Mouse (Mus musculus) cerebellum, adult 2 months (tissue): ENCODE data around the gene Arhgap45. TPM values are rescaled to one million over a fixed set of nuclear protein-coding genes. Genes with fewer than 3 reads are reported as not detected.

ENCODE experiments used
- DNase-seq, 2 experiments: peaks; one replicate each; pipeline ENCODE4 v3.0.0; 2021
- H3K27ac ChIP-seq: fragments of 200-500 bp; 2 replicates; pipeline ENCODE4 v1.5.1; 2012; ENCODE audit warnings: low read length, control low read depth, inconsistent platforms; ENCODE audit not compliant: insufficient read depth
- H3K27me3 ChIP-seq: fragments of 200-500 bp; 2 replicates; pipeline ENCODE4 v1.6.1; 2012; ENCODE audit warnings: inconsistent platforms, mild to moderate bottlenecking, low read length, moderate library complexity; ENCODE audit not compliant: control insufficient read depth, insufficient read depth
- H3K4me1 ChIP-seq: fragments of 200-500 bp; 2 replicates; pipeline ENCODE4 v1.6.1; 2011; ENCODE audit warnings: low read length; ENCODE audit not compliant: control insufficient read depth, insufficient read depth
- H3K4me3 ChIP-seq: fragments of 200-500 bp; replicated peaks from 2 replicates; pipeline ENCODE3; 2011; ENCODE audit warnings: mild to moderate bottlenecking, low read depth, low read length, control low read depth; ENCODE audit not compliant: insufficient read depth
- CTCF ChIP-seq: fragments of 200-500 bp; IDR thresholded peaks from 2 replicates; pipeline ENCODE4 v1.5.1; 2011; ENCODE audit warnings: low read depth, mild to moderate bottlenecking, control low read depth, low read length, moderate library complexity, borderline replicate concordance; ENCODE audit not compliant: insufficient read depth
- POLR2A ChIP-seq: fragments of 200-500 bp; IDR thresholded peaks from 2 replicates; pipeline ENCODE4 v1.6.1; 2011; ENCODE audit warnings: low read length, control low read depth, borderline replicate concordance; ENCODE audit not compliant: insufficient read depth
- WGBS: fragments of 180-500 bp; shearing (Covaris S2); methylation state at CpG from one replicate; pipeline ENCODE4 v1.1.7; 2018; 5-methylcytosine and 5-hydroxymethylcytosine counted together
- polyA plus RNA-seq: library from polyadenylated mRNA; depleted of rRNA; stranded (reverse); fragments of >200 nt; gene quantifications from 2 replicates; pipeline ENCODE4 v1.2.3, GENCODE M21; 2012; rRNA removed

Gene Arhgap45
- polyA plus RNA-seq, result 2.2 and 2.7 TPM in 2 replicates

- DNase-seq, result no peak
- Histone ChIP-seq H3K27ac (no peak within 1 kb of the TSS), H3K27me3 (no peaks in the 10 kb centered on the region), H3K4me1 (no peaks in the 10 kb centered on the region), H3K4me3 (no peak within 1 kb of the TSS)
- TF ChIP-seq CTCF, result no peak
- no peak for TF ChIP-seq POLR2A
- 68% methylated on average over 11 of the region's 11 CpGs for WGBS
Measured at GRCm38 (mm10) chr10:80016511-80016910, at the start of gene Arhgap45. Arhgap45 (plus strand) TSS chr10:80016653.

GRCm38 (mm10) chr10:79966886-79967400 lies 49.5 kb upstream of the Arhgap45 start:
- Histone ChIP-seq H3K27me3 (no peaks in the 10 kb centered on the region), H3K4me3 (no peak overlapping the region), H3K27ac (peak overlapping the region; percentile 26; the same call in 1 of the 2 replicates), H3K4me1 (peaks cover 37% of the 10 kb centered on the region)
- TF ChIP-seq POLR2A (no peak), CTCF (no peak)
- whole genome bisulfite sequencing, result 19% methylated on average over 5 of the region's 5 CpGs
- DNase-seq, result peak; percentile 72 to 75

GRCm38 (mm10) chr10:79968181-79968580 lies 48.3 kb upstream of the Arhgap45 start:
- Histone ChIP-seq H3K27me3 (no peaks in the 10 kb centered on the region), H3K27ac (no peak overlapping the region), H3K4me1 (peaks cover 37% of the 10 kb centered on the region), H3K4me3 (no peak overlapping the region)
- 31% methylated on average over 1 of the region's 1 CpGs for WGBS
- DNase-seq, result no peak
- TF ChIP-seq POLR2A (no peak), CTCF (no peak)

- no peak overlapping the region for H3K4me3 ChIP-seq
- no peak for TF ChIP-seq CTCF
- no peak for TF ChIP-seq POLR2A
- no peak overlapping the region for H3K27ac ChIP-seq
- WGBS, result 11% methylated on average over 3 of the region's 3 CpGs
- no peak for DNase-seq
- no peaks in the 10 kb centered on the region for H3K27me3 ChIP-seq
- H3K4me1 ChIP-seq, result peaks cover 37% of the 10 kb centered on the region
Measured at GRCm38 (mm10) chr10:79969124-79969568, 47.3 kb upstream of the Arhgap45 start.

- Histone ChIP-seq H3K4me1 (peaks cover 37% of the 10 kb centered on the region), H3K27me3 (no peaks in the 10 kb centered on the region), H3K27ac (no peak within 1 kb of the TSS), H3K4me3 (peak within 1 kb of the TSS; percentile 45)
- 5% methylated on average over 47 of the region's 47 CpGs for WGBS
- TF ChIP-seq CTCF, result no peak
- TF ChIP-seq POLR2A, result no peak
- peak in 1 of 2 experiments; percentile 58 for DNase-seq
Measured at GRCm38 (mm10) chr10:79970415-79971182, 45.9 kb upstream of the Arhgap45 start, which contains the start of gene Grin3b. Grin3b (plus strand) TSS chr10:79970715.

- H3K4me3 ChIP-seq, result peak overlapping the region; percentile 28
- H3K4me1 ChIP-seq, result peaks cover 32% of the 10 kb centered on the region
- 11% methylated on average over 21 of the region's 21 CpGs for WGBS
- TF ChIP-seq POLR2A (no peak), CTCF (no peak)
- DNase-seq, result no peak
- H3K27ac ChIP-seq, result no peak overlapping the region
- no peaks in the 10 kb centered on the region for H3K27me3 ChIP-seq
Measured at GRCm38 (mm10) chr10:79971183-79971497, 45.3 kb upstream of the Arhgap45 start.

- Histone ChIP-seq H3K27me3 (no peaks in the 10 kb centered on the region), H3K27ac (no peak overlapping the region), H3K4me3 (no peak overlapping the region), H3K4me1 (peaks cover 15% of the 10 kb centered on the region)
- WGBS, result 22% methylated on average over 14 of the region's 14 CpGs
- TF ChIP-seq POLR2A (no peak), CTCF (no peak)
- no peak for DNase-seq
Measured at GRCm38 (mm10) chr10:79972831-79973230, 43.6 kb upstream of the Arhgap45 start.

GRCm38 (mm10) chr10:79974087-79974486 lies 42.4 kb upstream of the Arhgap45 start:
- Histone ChIP-seq H3K4me1 (peaks cover 7% of the 10 kb centered on the region; the same call in 1 of the 2 replicates), H3K27ac (no peak overlapping the region), H3K4me3 (no peak overlapping the region), H3K27me3 (no peaks in the 10 kb centered on the region)
- WGBS, result 87% methylated on average over 21 of the region's 21 CpGs
- no peak for TF ChIP-seq CTCF
- TF ChIP-seq POLR2A, result no peak
- no peak for DNase-seq
